Mouse (Mus musculus): Measurements from ENCODE around the gene Lix1l. TPM values are rescaled to one million over a fixed set of nuclear protein-coding genes. Genes with fewer than 3 reads are reported as not detected.

Lix1l gene
- polyA plus RNA-seq, 1 experiment from 2014 or later, result 0.45 TPM

DNA sequence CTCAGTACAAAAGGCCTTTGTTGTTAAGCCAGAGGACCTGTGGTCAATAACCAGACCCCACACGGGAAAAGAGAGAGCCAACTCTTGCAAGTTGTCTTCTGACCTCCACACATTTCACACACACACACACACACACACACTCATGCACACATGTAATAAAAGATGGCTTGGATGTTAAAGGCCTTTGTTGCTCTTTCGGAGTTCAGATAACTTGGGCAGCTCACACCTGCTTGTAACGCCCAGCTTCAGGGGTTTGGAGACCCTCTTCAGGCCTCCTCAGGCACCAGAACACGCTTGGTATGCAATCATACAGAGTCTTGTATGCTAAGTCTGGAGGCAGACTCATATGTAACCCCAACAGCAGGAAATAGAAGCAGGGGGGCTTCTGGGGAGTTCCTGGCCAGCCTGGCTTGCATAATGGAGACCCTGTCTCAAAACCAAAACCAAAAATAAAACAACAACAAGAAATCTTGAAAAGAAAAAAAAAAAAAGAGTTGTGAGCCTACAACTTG is 21.7 kb upstream of the Lix1l start:
- no peaks in the 10 kb centered on the region for H3K9me3 ChIP-seq (ENCODE audit: low read length)
- H3K4me3 ChIP-seq (ENCODE audit: low read depth, low read length), result peak overlapping the region; percentile 16
- peak overlapping the region; percentile 61; the same call in 1 of the 2 replicates for H3K4me2 ChIP-seq (ENCODE audit: low read depth, low read length)
- no peak for ATAC-seq
- no peak for DNase-seq
- no peaks in the 10 kb centered on the region for H3K27me3 ChIP-seq (ENCODE audit: insufficient read depth, low read length)
- H3K36me3 ChIP-seq (replicated peaks; ENCODE audit: insufficient read depth, low read length), result no peaks in the 10 kb centered on the region; the same call in 1 of the 2 replicates
- H3K4me1 ChIP-seq (ENCODE audit: insufficient read depth), result peaks cover 38% of the 10 kb centered on the region
- TF ChIP-seq CTCF (IDR thresholded peaks at IDR 0.05; ENCODE audit: low read depth) (no peak), EP300 (IDR thresholded peaks at IDR 0.05; ENCODE audit: low read depth) (no peak)
- peak overlapping the region; percentile 50; the same call in 1 of the 2 replicates for H3K27ac ChIP-seq (ENCODE audit: low read depth)
- no peak overlapping the region; the same call in 1 of the 2 replicates for H3K9ac ChIP-seq (replicated peaks)
- 60% methylated on average over 4 of the region's 4 CpGs for WGBS (ENCODE audit: insufficient replicate concordance)

DNA sequence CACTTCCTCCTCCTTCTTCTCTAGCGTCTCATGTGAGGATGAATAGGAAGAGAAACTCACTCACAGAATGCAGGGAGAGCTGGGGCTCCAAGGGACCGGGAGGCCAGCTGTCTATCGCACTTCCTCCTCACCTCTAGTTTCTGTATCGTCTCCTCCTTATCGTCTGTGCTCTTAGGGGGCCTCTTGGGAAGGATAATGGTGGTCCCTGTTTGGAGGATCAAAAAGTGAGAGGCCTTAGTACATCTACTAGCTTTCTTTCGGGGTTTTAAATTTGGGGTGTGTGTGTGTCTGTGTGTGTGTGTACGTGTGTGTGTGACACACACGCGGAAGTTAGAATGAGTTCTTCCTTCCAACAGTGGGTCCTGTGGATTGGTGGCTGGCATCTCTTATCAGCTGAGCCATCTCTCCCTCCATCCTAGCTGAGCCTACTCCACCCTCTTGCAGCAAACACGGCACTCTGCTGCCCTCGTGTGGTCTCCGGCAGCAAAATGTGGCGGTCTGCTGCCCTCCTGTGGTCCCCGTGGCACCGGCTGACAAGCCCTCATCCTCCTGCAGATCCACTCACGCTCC is 21.0 kb upstream of the Lix1l start:
- peak; percentile 93 for DNase-seq
- peak overlapping the region; percentile 16 for H3K4me3 ChIP-seq (ENCODE audit: low read depth, low read length)
- TF ChIP-seq CTCF (IDR thresholded peaks at IDR 0.05; ENCODE audit: low read depth) (peak; percentile 100), EP300 (IDR thresholded peaks at IDR 0.05; ENCODE audit: low read depth) (no peak)
- peak; percentile 55 for ATAC-seq
- H3K4me2 ChIP-seq (ENCODE audit: low read depth, low read length), result peak overlapping the region; percentile 61
- peak overlapping the region; percentile 50; the same call in 1 of the 2 replicates for H3K27ac ChIP-seq (ENCODE audit: low read depth)
- peaks cover 33% of the 10 kb centered on the region for H3K4me1 ChIP-seq (ENCODE audit: insufficient read depth)
- H3K36me3 ChIP-seq (replicated peaks; ENCODE audit: insufficient read depth, low read length), result no peaks in the 10 kb centered on the region; the same call in 1 of the 2 replicates
- 4% methylated on average over 16 of the region's 16 CpGs for WGBS (ENCODE audit: insufficient replicate concordance)
- H3K9ac ChIP-seq (replicated peaks), result no peak overlapping the region; the same call in none of the 2 replicates
- H3K27me3 ChIP-seq (ENCODE audit: insufficient read depth, low read length), result no peaks in the 10 kb centered on the region
- no peaks in the 10 kb centered on the region for H3K9me3 ChIP-seq (ENCODE audit: low read length)

DNA sequence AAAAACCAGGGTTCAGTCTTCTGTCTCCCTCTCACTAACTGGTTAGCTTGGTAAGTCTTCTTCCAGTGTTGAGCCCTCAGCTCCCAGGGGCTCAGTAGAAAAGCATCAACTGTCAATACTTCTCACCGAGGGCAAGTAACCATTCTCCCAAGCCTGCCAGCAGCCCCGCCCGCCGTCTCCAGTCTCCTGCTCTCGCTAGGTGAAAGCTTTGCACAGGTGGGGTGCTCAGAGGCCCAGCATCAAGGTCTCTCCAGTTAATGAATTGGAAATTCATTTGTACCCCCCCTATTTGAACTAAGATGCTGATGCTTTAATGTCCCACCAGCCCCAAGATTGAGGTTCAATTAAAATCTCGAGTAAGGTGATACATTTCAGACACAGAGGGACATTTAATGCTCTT is 19.8 kb upstream of the Lix1l start:
- DNase-seq, result no peak
- Histone ChIP-seq H3K4me1 (ENCODE audit: insufficient read depth) (peaks cover 21% of the 10 kb centered on the region), H3K27me3 (ENCODE audit: insufficient read depth, low read length) (no peaks in the 10 kb centered on the region), H3K27ac (ENCODE audit: low read depth) (no peak overlapping the region), H3K9me3 (ENCODE audit: low read length) (no peaks in the 10 kb centered on the region), H3K4me3 (ENCODE audit: low read depth, low read length) (no peak overlapping the region), H3K4me2 (ENCODE audit: low read depth, low read length) (no peak overlapping the region), H3K9ac (replicated peaks) (no peak overlapping the region), H3K36me3 (replicated peaks; ENCODE audit: insufficient read depth, low read length) (no peaks in the 10 kb centered on the region; the same call in 1 of the 2 replicates)
- TF ChIP-seq CTCF (IDR thresholded peaks at IDR 0.05; ENCODE audit: low read depth) (no peak), EP300 (IDR thresholded peaks at IDR 0.05; ENCODE audit: low read depth) (no peak)
- WGBS (ENCODE audit: insufficient replicate concordance), result 63% methylated on average over 6 of the region's 6 CpGs
- ATAC-seq, result no peak

DNA sequence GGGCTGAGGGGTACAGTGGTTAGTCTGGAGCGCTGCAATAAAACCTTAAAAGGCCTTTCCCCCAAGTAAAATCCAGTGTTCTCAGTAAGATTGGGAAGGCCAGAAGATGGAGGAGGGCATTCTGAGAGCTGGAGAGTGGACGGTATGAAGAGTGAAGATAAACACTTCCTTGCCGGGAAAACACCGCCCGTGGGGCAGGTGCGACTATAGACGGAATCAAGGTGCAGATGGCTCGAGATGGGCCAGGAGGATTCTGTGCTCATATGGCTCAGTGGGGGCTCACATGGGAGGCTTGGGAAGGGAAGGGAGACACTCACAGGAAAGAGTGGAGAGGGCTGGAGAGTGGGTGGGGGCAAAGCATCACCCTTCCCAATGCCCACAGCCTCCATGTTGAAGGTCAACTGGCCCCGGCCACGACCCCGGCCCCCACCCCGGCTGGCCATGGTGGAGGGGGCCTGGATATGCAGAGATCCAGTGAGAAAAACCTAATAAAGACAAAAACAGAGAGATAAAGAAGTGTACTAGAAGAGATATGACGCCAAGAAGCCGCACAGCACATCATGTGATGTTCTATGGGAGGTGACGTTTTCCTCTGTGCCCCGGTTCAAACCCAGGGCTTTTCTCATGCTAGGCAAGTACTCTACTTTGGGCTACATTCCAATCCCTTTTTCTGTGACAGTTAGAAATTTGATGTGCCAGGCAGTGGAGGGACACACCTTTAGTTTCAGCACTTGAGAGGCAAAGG is 19.0 kb upstream of the Lix1l start:
- no peak for TF ChIP-seq CTCF (IDR thresholded peaks at IDR 0.05; ENCODE audit: low read depth)
- no peak for TF ChIP-seq EP300 (IDR thresholded peaks at IDR 0.05; ENCODE audit: low read depth)
- DNase-seq (no peak), ATAC-seq (no peak)
- Histone ChIP-seq H3K36me3 (replicated peaks; ENCODE audit: insufficient read depth, low read length) (no peaks in the 10 kb centered on the region; the same call in 1 of the 2 replicates), H3K4me1 (ENCODE audit: insufficient read depth) (peaks cover 13% of the 10 kb centered on the region; the same call in 1 of the 2 replicates), H3K27me3 (ENCODE audit: insufficient read depth, low read length) (no peaks in the 10 kb centered on the region), H3K27ac (ENCODE audit: low read depth) (no peak overlapping the region), H3K4me2 (ENCODE audit: low read depth, low read length) (no peak overlapping the region), H3K4me3 (ENCODE audit: low read depth, low read length) (no peak overlapping the region), H3K9me3 (ENCODE audit: low read length) (no peaks in the 10 kb centered on the region), H3K9ac (replicated peaks) (no peak overlapping the region)
- 84% methylated on average over 16 of the region's 16 CpGs for WGBS (ENCODE audit: insufficient replicate concordance)

DNA sequence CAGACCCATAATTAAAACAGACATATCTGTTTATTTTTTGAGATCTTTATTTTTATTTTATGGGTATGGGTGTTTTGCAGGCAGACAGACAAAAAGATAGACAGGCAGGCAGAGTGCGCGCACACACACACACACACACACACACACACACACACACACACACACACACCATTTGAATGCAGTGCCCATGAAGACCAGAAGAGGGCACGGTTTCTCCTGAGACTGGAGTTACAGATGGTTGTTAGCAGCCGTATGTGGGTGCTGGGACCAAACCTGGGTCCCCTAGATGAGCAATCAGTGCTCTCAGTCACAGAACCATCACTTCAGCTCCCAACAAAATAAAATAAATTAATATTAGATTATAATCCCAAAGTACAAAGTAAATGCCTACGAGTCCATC is 17.6 kb upstream of the Lix1l start:
- Histone ChIP-seq H3K4me2 (ENCODE audit: low read depth, low read length) (no peak overlapping the region), H3K4me3 (ENCODE audit: low read depth, low read length) (no peak overlapping the region), H3K27ac (ENCODE audit: low read depth) (no peak overlapping the region), H3K4me1 (ENCODE audit: insufficient read depth) (peaks cover 10% of the 10 kb centered on the region; the same call in 1 of the 2 replicates), H3K9me3 (ENCODE audit: low read length) (peaks cover 4% of the 10 kb centered on the region; the same call in 1 of the 2 replicates), H3K27me3 (ENCODE audit: insufficient read depth, low read length) (no peaks in the 10 kb centered on the region), H3K9ac (replicated peaks) (no peak overlapping the region), H3K36me3 (replicated peaks; ENCODE audit: insufficient read depth, low read length) (no peaks in the 10 kb centered on the region; the same call in 1 of the 2 replicates)
- ATAC-seq (no peak), DNase-seq (no peak)
- 91% methylated on average over 5 of the region's 5 CpGs for WGBS (ENCODE audit: insufficient replicate concordance)
- TF ChIP-seq CTCF (IDR thresholded peaks at IDR 0.05; ENCODE audit: low read depth) (peak; percentile 30; the same call in 1 of the 2 replicates), EP300 (IDR thresholded peaks at IDR 0.05; ENCODE audit: low read depth) (no peak)

DNA sequence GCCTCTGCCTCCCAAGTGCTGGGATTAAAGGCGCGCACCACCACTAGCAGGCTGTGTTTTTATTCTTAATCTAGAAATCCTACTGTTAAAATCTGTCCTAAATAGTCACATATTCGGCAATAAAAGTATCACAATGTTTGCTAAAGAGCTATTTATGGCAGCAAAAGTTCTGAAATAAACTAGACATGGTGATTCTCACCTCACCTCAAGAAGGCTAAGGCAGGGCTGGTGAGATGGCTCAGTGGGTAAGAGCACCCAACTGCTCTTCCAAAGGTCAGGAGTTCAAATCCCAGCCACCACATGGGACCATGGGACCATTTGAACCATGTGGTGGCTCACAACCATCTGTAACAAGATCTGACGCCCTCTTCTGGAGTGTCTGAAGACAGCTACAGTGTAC is 10.3 kb upstream of the Lix1l start:
- WGBS (ENCODE audit: insufficient replicate concordance), result 85% methylated on average over 4 of the region's 4 CpGs
- DNase-seq (no peak), ATAC-seq (no peak)
- TF ChIP-seq EP300 (IDR thresholded peaks at IDR 0.05; ENCODE audit: low read depth) (no peak), CTCF (IDR thresholded peaks at IDR 0.05; ENCODE audit: low read depth) (no peak)
- Histone ChIP-seq H3K4me3 (ENCODE audit: low read depth, low read length) (no peak overlapping the region), H3K27me3 (ENCODE audit: insufficient read depth, low read length) (peaks cover 9% of the 10 kb centered on the region), H3K4me2 (ENCODE audit: low read depth, low read length) (no peak overlapping the region), H3K9ac (replicated peaks) (no peak overlapping the region), H3K27ac (ENCODE audit: low read depth) (no peak overlapping the region), H3K9me3 (ENCODE audit: low read length) (peaks cover 4% of the 10 kb centered on the region; the same call in 1 of the 2 replicates), H3K36me3 (replicated peaks; ENCODE audit: insufficient read depth, low read length) (no peaks in the 10 kb centered on the region), H3K4me1 (ENCODE audit: insufficient read depth) (peaks cover 9% of the 10 kb centered on the region)

Measured in liver, postnatal 0 days (tissue).